Mouse (Mus musculus): ENCODE results near the gene Pelo.

DNA sequence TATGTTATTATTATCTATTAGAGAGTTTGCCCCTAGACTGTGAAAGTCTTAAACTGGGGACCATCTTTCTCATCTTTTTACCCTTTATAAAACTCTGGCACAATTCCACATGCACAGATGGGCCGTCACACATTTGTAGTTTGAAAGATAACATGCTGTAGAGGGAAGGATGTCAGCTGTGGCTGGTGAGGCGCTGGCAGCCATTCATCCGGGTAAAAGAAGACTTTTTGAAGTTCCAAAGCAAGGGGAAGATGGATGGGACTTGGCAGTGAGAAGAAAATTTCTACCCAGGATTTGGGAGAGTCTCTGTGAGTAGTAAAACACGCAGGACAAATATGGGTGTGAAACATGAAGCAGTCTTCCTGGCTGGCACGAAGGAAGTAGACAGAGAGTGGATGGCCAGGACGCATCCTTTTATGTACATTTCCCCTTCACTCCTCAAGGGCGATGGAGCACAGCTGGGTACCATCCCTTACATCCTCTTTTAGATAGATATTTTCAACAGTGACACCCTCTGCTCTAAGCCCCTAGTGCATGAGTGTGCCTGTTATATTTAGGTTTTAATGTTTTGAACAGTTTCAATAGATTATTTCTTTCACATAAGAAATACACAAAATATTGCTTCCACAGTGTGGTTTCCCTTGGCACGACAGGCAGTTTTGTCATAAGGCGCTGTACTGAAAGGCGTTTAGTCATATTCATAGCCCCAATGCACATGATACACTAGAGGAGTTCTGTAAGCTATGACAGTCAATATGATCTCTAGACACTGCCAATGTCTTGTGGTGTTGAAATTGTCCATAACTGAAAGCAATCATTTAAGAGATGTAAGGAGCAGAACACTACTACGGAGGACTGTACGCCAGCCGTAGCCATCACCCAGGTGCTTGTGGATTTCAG, 39.1 kb downstream of the Pelo start:
- TF ChIP-seq CTCF (IDR thresholded peaks at IDR 0.05; ENCODE audit: control insufficient read depth, insufficient read depth, insufficient read length): no peak
- TF ChIP-seq MAX (IDR thresholded peaks at IDR 0.05): no peak
